Comparison of ENCODE assay signal across 8 mouse cellular contexts in the genomic region with DNA sequence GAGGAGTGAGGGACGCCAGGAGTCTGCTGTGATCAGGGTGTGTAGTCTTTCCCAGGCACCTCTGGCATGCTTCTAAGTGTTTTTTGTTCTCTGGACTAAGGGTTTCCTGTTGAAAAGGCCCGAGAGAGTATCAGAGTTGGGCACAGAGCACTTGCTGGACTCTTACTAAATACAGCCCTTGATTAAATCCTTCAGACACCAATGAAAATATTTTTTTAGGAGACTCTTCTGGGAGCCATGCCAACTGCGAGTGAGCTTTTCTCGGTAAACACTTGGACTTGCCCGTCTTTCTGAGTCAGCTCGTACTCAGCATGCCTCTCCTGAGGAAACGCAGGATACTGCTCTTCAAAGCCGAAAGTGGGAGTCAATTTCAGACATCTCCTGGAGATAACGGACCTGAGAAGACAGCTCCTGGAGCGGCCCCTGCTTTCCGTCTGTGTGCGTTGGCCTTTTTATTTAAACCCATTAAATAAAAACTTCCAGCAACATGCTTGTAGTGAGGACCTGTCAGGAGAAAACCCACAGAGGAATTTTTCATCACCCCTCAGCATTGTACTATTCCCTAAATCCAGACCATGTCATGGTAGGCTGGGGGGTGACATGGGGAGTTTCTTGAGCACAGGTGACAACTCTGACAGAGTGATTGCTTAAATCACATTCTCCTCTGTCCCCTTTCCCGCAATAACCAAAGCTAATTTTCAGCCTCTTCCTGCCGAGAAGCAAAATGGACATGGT.
DNase-seq lines count a peak whose midpoint lies in the region; ATAC-seq and TF ChIP-seq lines count a peak whose summit lies in the region.

No protein-coding gene starts in this region.

- 23% methylated on average over 14 of the region's 14 CpGs for WGBS in heart, adult 2 months
- 27% methylated on average over 14 of the region's 14 CpGs for WGBS in lung, adult 2 months
- 68% methylated on average over 14 of the region's 14 CpGs for WGBS in midbrain, embryonic 15.5 days
- WGBS in forebrain, embryonic 11.5 days = 84% methylated on average over 14 of the region's 14 CpGs

- no peak overlapping the region for H3K4me2 ChIP-seq in midbrain, embryonic 15.5 days
- H3K4me2 ChIP-seq in forebrain, embryonic 11.5 days (ENCODE audit: low read depth, low read length, severe bottlenecking) = no peak overlapping the region

- H3K36me3 ChIP-seq in heart, adult 2 months (ENCODE audit: control insufficient read depth, insufficient read depth, low read length) = no peaks in the 10 kb centered on the region; the same call in 1 of the 2 replicates
- H3K36me3 ChIP-seq in midbrain, embryonic 15.5 days (replicated peaks) = no peaks in the 10 kb centered on the region
- H3K36me3 ChIP-seq in forebrain, embryonic 11.5 days (ENCODE audit: control insufficient read depth, insufficient read depth, low read length) = no peaks in the 10 kb centered on the region

- intact Hi-C loops in heart, adult 2 months (cut with DNase I) = loop anchor here (2.0 kb wide), 1 partner anchor 27 kb away; no protein-coding TSS in a partner anchor

- no peak for TF ChIP-seq EP300 in heart, adult 2 months (IDR thresholded peaks at IDR 0.05; ENCODE audit: insufficient read depth, low read depth, low read length)

- TF ChIP-seq POLR2A in heart, adult 2 months (IDR thresholded peaks at IDR 0.05; ENCODE audit: insufficient read depth, low read depth, low read length) = no peak
- no peak for TF ChIP-seq POLR2A in lung, adult 2 months (IDR thresholded peaks at IDR 0.05; ENCODE audit: borderline replicate concordance, extremely low read depth, low read depth, low read length)

- peak overlapping the region; percentile 59 for H3K27ac ChIP-seq in heart, adult 2 months
- H3K27ac ChIP-seq in midbrain, embryonic 15.5 days = no peak overlapping the region
- H3K27ac ChIP-seq in forebrain, embryonic 11.5 days (ENCODE audit: low read depth, low read length) = no peak overlapping the region

- H3K4me3 ChIP-seq in heart, adult 2 months = no peak overlapping the region
- H3K4me3 ChIP-seq in lung, adult 2 months (replicated peaks; ENCODE audit: extremely low read depth, low read depth, low read length) = no peak overlapping the region
- H3K4me3 ChIP-seq in midbrain, embryonic 15.5 days = no peak overlapping the region
- H3K4me3 ChIP-seq in forebrain, embryonic 11.5 days (ENCODE audit: low read depth, low read length) = no peak overlapping the region

- no peak for TF ChIP-seq CTCF in heart, adult 2 months (IDR thresholded peaks at IDR 0.05)
- TF ChIP-seq CTCF in lung, adult 2 months (IDR thresholded peaks at IDR 0.05; ENCODE audit: insufficient read depth, low read length) = no peak

- peaks cover 9% of the 10 kb centered on the region for H3K4me1 ChIP-seq in heart, adult 2 months (ENCODE audit: control insufficient read depth, insufficient read depth, low read length)
- H3K4me1 ChIP-seq in lung, adult 2 months (ENCODE audit: control insufficient read depth, insufficient read depth, low read length) = peaks cover 5% of the 10 kb centered on the region; the same call in 1 of the 2 replicates
- H3K4me1 ChIP-seq in midbrain, embryonic 15.5 days = no peaks in the 10 kb centered on the region
- no peaks in the 10 kb centered on the region for H3K4me1 ChIP-seq in forebrain, embryonic 11.5 days (replicated peaks; ENCODE audit: control insufficient read depth, insufficient read depth, low read length)

- no peaks in the 10 kb centered on the region for H3K79me2 ChIP-seq in heart, adult 2 months (replicated peaks; ENCODE audit: control insufficient read depth, insufficient read depth, low read length)

- ATAC-seq in midbrain, embryonic 15.5 days (replicated peaks) = no peak
- ATAC-seq in forebrain, embryonic 11.5 days (replicated peaks; ENCODE audit: low FRiP score) = no peak

- H3K9ac ChIP-seq in heart, adult 2 months (ENCODE audit: low read depth, low read length) = no peak overlapping the region
- H3K9ac ChIP-seq in midbrain, embryonic 15.5 days = no peak overlapping the region
- no peak overlapping the region for H3K9ac ChIP-seq in forebrain, embryonic 11.5 days (ENCODE audit: low read length)

- DNase-seq in adrenal gland, adult (ENCODE audit: inconsistent age in 2 of 2, low spot score in 1 of 2) = peak; percentile 62 to 91
- DNase-seq in brain, embryonic 18.5 days (ENCODE audit: low read depth, low spot score) = peak; percentile 18
- DNase-seq in heart, adult 2 months = peak; percentile 66 to 84
- peak; percentile 73 to 74 for DNase-seq in kidney, postnatal 36 days
- peak; percentile 62 for DNase-seq in lung, adult 2 months
- DNase-seq in telencephalon, adult 2 months (ENCODE audit: low read depth, low spot score) = peak; percentile 73
- no peak for DNase-seq in forebrain, embryonic 11.5 days (ENCODE audit: low spot score)

- no peaks in the 10 kb centered on the region for H3K27me3 ChIP-seq in heart, adult 2 months (ENCODE audit: control insufficient read depth, insufficient read depth, low read length)
- no peaks in the 10 kb centered on the region for H3K27me3 ChIP-seq in midbrain, embryonic 15.5 days (replicated peaks)
- no peaks in the 10 kb centered on the region for H3K27me3 ChIP-seq in forebrain, embryonic 11.5 days (ENCODE audit: control insufficient read depth, insufficient read depth, low read length)

- H3K9me3 ChIP-seq in midbrain, embryonic 15.5 days = no peaks in the 10 kb centered on the region
- no peaks in the 10 kb centered on the region for H3K9me3 ChIP-seq in forebrain, embryonic 11.5 days (ENCODE audit: control insufficient read depth, low read length)
